Mouse (Mus musculus): ENCODE results near the gene Slc12a9.

GRCm38 (mm10) chr5:137299240-137299639 is 34.2 kb downstream of the Slc12a9 start:
- no peak for TF ChIP-seq CTCF (IDR thresholded peaks at IDR 0.05; ENCODE audit: insufficient read depth, low read length)
- TF ChIP-seq POLR2A (IDR thresholded peaks at IDR 0.05; ENCODE audit: borderline replicate concordance, extremely low read depth, low read depth, low read length): no peak
